Mouse (Mus musculus) stomach, postnatal 0 days (tissue): ENCODE data around the gene Foxr1.

Source experiments
- CTCF ChIP-seq: IDR thresholded peaks from 2 replicates; pipeline ENCODE4 v1.5.1; 2016; ENCODE audit warnings: antibody characterized with exemption, low read depth, mild to moderate bottlenecking, moderate library complexity
- EP300 ChIP-seq: optimal IDR thresholded peaks from 2 replicates; pipeline ENCODE3; 2016; ENCODE audit warnings: antibody characterized with exemption

GRCm38 (mm10) chr9:44405011-44405410, 35.9 kb downstream of the Foxr1 start:
- TF ChIP-seq CTCF (no peak), EP300 (no peak)
